Mouse (Mus musculus): ENCODE measurements around the gene Sva. TPM values are rescaled to one million over a fixed set of nuclear protein-coding genes. Genes with fewer than 3 reads are reported as not detected.

Sva gene
- not detected in 2 replicates for polyA plus RNA-seq (2015; fragmentation: Nextera tagmentation; extraction: Ambion mirVana)

DNA sequence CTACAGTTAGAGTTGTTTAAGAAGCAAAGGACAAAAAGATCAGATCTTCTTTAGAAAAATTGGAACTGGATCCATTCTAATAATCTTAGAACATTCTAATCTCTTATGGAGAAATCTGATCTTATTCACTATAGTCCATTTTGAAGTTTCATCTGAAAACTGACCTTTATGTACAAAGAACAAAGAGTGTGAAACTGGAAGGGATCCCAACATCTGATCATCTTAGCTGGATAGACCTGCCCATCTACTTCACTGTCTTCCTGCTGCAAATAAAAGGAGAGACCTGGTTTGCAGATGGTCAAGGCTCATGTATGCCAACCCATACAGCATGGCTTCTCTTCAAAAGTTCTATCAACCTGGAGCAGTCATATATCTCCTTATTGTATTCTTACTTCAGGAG is at the start of gene Sva:
TSS of gene Sva (plus strand) at position 301 of the 400 bp plus-strand sequence.

Other genes with a start within 250 kb of the Sva start
- gene Pip, start 190.9 kb upstream of the Sva start, polyA plus RNA-seq (2015; fragmentation: Nextera tagmentation; extraction: Ambion mirVana), result not detected in 2 replicates
- not detected in 2 replicates for gene Sval2, start 185.4 kb upstream of the Sva start, polyA plus RNA-seq (2015; fragmentation: Nextera tagmentation; extraction: Ambion mirVana)
- not detected in 2 replicates for gene Sval1, start 86.8 kb upstream of the Sva start, polyA plus RNA-seq (2015; fragmentation: Nextera tagmentation; extraction: Ambion mirVana)
- not detected in 2 replicates for gene Sval3, start 70.3 kb upstream of the Sva start, polyA plus RNA-seq (2015; fragmentation: Nextera tagmentation; extraction: Ambion mirVana)
- gene Tas2r139, start 102.5 kb downstream of the Sva start, polyA plus RNA-seq (2015; fragmentation: Nextera tagmentation; extraction: Ambion mirVana), result not detected in 2 replicates
- gene Tas2r144, start 176.9 kb downstream of the Sva start, polyA plus RNA-seq (2015; fragmentation: Nextera tagmentation; extraction: Ambion mirVana), result not detected in 2 replicates
- 10.9 and 13.3 TPM in 2 replicates for gene Gstk1, start 207.5 kb downstream of the Sva start, polyA plus RNA-seq (2015; fragmentation: Nextera tagmentation; extraction: Ambion mirVana)
- 0.22 TPM in 1 of 2 replicates, not detected in the other for gene Tmem139, start 223.6 kb downstream of the Sva start, polyA plus RNA-seq (2015; fragmentation: Nextera tagmentation; extraction: Ambion mirVana)
- gene Casp2, start 226.6 kb downstream of the Sva start, polyA plus RNA-seq (2015; fragmentation: Nextera tagmentation; extraction: Ambion mirVana), result 10.2 and 10.5 TPM in 2 replicates
- 9.9 and 12.2 TPM in 2 replicates for gene Clcn1, start 248.3 kb downstream of the Sva start, polyA plus RNA-seq (2015; fragmentation: Nextera tagmentation; extraction: Ambion mirVana)

Data from skeletal muscle tissue, postnatal 0 days (tissue).